Mouse (Mus musculus): Measurements from ENCODE around the gene Mroh7. TPM values are rescaled to one million over a fixed set of nuclear protein-coding genes. Genes with fewer than 3 reads are reported as not detected.
"Not testable (repeated sequence)": the region's sequence is repeated elsewhere in the genome, so short reads cannot be mapped to it uniquely, and the experiment has no call there.

The Mroh7 gene
- polyA plus RNA-seq, 1 experiment from 2014 or later = 1.2 TPM

DNA sequence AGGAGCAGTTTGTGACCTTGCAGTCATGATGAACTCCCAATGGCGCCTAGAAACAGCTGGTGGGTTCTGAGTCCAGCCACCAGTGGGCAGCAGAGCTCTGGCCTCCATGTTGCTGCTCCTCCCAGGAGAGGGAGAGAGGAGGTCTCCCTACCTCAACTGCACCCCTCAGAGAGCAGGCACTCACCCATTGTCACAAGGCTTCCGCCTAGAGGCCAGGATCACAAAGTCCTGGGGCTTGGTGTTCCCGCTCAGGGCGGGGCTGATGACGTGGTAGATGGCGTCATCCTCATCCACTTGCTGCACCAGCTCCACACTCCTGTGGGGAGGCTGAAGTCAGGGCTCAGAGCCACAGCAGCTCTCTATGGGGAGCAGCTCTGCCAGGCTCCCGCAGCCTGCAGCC is 19.0 kb upstream of the Mroh7 start:
- ATAC-seq = peak; percentile 84
- peak overlapping the region; percentile 19 for H3K4me3 ChIP-seq (ENCODE audit: low read length)
- WGBS = 4% methylated on average over 7 of the region's 7 CpGs
- H3K36me3 ChIP-seq (ENCODE audit: control insufficient read depth, insufficient read depth, low read length) = no peaks in the 10 kb centered on the region
- H3K4me2 ChIP-seq (ENCODE audit: low read length) = peak overlapping the region; percentile 44
- H3K27me3 ChIP-seq (replicated peaks; ENCODE audit: control insufficient read depth, insufficient read depth, low read length) = no peaks in the 10 kb centered on the region
- H3K9me3 ChIP-seq (ENCODE audit: control insufficient read depth, low read length) = no peaks in the 10 kb centered on the region
- H3K4me1 ChIP-seq (ENCODE audit: control insufficient read depth, insufficient read depth, low read depth, low read length) = peaks cover 19% of the 10 kb centered on the region
- peak overlapping the region; percentile 19 for H3K9ac ChIP-seq (ENCODE audit: low read depth, low read length)
- H3K27ac ChIP-seq (ENCODE audit: low read depth, low read length) = no peak overlapping the region

GRCm38 (mm10) chr4:106747001-106747580 is 16.4 kb upstream of the Mroh7 start:
- WGBS = 75% methylated on average over 1 of the region's 1 CpGs
- peak; percentile 43; the same call in 1 of the 2 replicates for ATAC-seq
- H3K9me3 ChIP-seq (ENCODE audit: control insufficient read depth, low read length) = no peaks in the 10 kb centered on the region
- H3K36me3 ChIP-seq (ENCODE audit: control insufficient read depth, insufficient read depth, low read length) = no peaks in the 10 kb centered on the region
- H3K4me3 ChIP-seq (ENCODE audit: low read length) = no peak overlapping the region
- H3K27ac ChIP-seq (ENCODE audit: low read depth, low read length) = no peak overlapping the region
- no peak overlapping the region for H3K4me2 ChIP-seq (ENCODE audit: low read length)
- peaks cover 19% of the 10 kb centered on the region for H3K4me1 ChIP-seq (ENCODE audit: control insufficient read depth, insufficient read depth, low read depth, low read length)
- no peak overlapping the region for H3K9ac ChIP-seq (ENCODE audit: low read depth, low read length)
- H3K27me3 ChIP-seq (replicated peaks; ENCODE audit: control insufficient read depth, insufficient read depth, low read length) = no peaks in the 10 kb centered on the region

DNA sequence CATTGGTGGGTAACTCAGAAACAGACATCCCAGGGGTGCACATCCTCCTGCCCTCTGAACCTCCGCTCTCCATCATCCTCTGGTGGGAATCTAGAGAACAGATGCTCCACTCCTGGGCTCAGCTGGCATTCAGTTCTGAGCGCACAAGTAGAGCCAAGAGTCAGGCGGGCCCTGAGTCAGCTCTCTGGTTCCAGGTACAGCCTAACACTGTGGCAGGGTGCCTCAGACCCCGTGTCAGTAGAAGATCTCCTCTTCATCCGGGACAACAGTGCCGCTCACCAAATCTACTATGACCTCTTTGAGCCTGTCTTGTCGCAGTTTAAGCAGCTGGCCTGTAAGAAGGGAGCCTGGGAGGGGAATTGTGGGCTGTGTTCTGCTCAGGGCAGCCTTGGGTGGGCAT is 15.1 kb upstream of the Mroh7 start:
- H3K9me3 ChIP-seq (ENCODE audit: control insufficient read depth, low read length) = no peaks in the 10 kb centered on the region
- peaks cover 19% of the 10 kb centered on the region for H3K4me1 ChIP-seq (ENCODE audit: control insufficient read depth, insufficient read depth, low read depth, low read length)
- 72% methylated on average over 7 of the region's 7 CpGs for WGBS
- no peak overlapping the region for H3K4me2 ChIP-seq (ENCODE audit: low read length)
- no peak overlapping the region for H3K9ac ChIP-seq (ENCODE audit: low read depth, low read length)
- H3K36me3 ChIP-seq (ENCODE audit: control insufficient read depth, insufficient read depth, low read length) = no peaks in the 10 kb centered on the region
- no peaks in the 10 kb centered on the region for H3K27me3 ChIP-seq (replicated peaks; ENCODE audit: control insufficient read depth, insufficient read depth, low read length)
- no peak overlapping the region for H3K27ac ChIP-seq (ENCODE audit: low read depth, low read length)
- no peak overlapping the region for H3K4me3 ChIP-seq (ENCODE audit: low read length)
- ATAC-seq = no peak

GRCm38 (mm10) chr4:106737904-106738303 is 7.2 kb upstream of the Mroh7 start:
- Histone ChIP-seq H3K9ac (ENCODE audit: low read depth, low read length) (no peak overlapping the region), H3K27me3 (replicated peaks; ENCODE audit: control insufficient read depth, insufficient read depth, low read length) (no peaks in the 10 kb centered on the region), H3K4me2 (ENCODE audit: low read length) (no peak overlapping the region), H3K4me3 (ENCODE audit: low read length) (no peak overlapping the region), H3K9me3 (ENCODE audit: control insufficient read depth, low read length) (no peaks in the 10 kb centered on the region), H3K4me1 (ENCODE audit: control insufficient read depth, insufficient read depth, low read depth, low read length) (no peaks in the 10 kb centered on the region), H3K36me3 (ENCODE audit: control insufficient read depth, insufficient read depth, low read length) (no peaks in the 10 kb centered on the region), H3K27ac (ENCODE audit: low read depth, low read length) (no peak overlapping the region)
- no peak for ATAC-seq
- WGBS = 60% methylated on average over 3 of the region's 3 CpGs

- 93% methylated on average over 1 of the region's 1 CpGs for whole genome bisulfite sequencing
- not testable (repeated sequence) for H3K36me3 ChIP-seq (ENCODE audit: control insufficient read depth, insufficient read depth, low read length); H3K4me3 ChIP-seq (ENCODE audit: low read length); ATAC-seq; H3K4me2 ChIP-seq (ENCODE audit: low read length); H3K9ac ChIP-seq (ENCODE audit: low read depth, low read length); H3K4me1 ChIP-seq (ENCODE audit: control insufficient read depth, insufficient read depth, low read depth, low read length); H3K27me3 ChIP-seq (replicated peaks; ENCODE audit: control insufficient read depth, insufficient read depth, low read length); H3K9me3 ChIP-seq (ENCODE audit: control insufficient read depth, low read length); H3K27ac ChIP-seq (ENCODE audit: low read depth, low read length)
Observed at GRCm38 (mm10) chr4:106736884-106737283, 6.2 kb upstream of the Mroh7 start.

- no peak for ATAC-seq
- Histone ChIP-seq H3K9ac (ENCODE audit: low read depth, low read length) (no peak within 1 kb of the TSS; the same call in 1 of the 2 replicates), H3K36me3 (ENCODE audit: control insufficient read depth, insufficient read depth, low read length) (no peaks in the 10 kb centered on the region), H3K4me1 (ENCODE audit: control insufficient read depth, insufficient read depth, low read depth, low read length) (no peaks in the 10 kb centered on the region), H3K4me2 (ENCODE audit: low read length) (no peak within 1 kb of the TSS), H3K27ac (ENCODE audit: low read depth, low read length) (no peak within 1 kb of the TSS), H3K9me3 (ENCODE audit: control insufficient read depth, low read length) (no peaks in the 10 kb centered on the region), H3K27me3 (replicated peaks; ENCODE audit: control insufficient read depth, insufficient read depth, low read length) (no peaks in the 10 kb centered on the region), H3K4me3 (ENCODE audit: low read length) (no peak within 1 kb of the TSS)
- 64% methylated on average over 4 of the region's 4 CpGs for WGBS
Observed at GRCm38 (mm10) chr4:106733636-106734035, 2.9 kb upstream of the Mroh7 start, which contains the start of gene Fam151a. Gene Fam151a, plus strand, starts transcription at chr4:106733889.

GRCm38 (mm10) chr4:106720631-106721030 is 10.1 kb downstream of the Mroh7 start:
- no peaks in the 10 kb centered on the region for H3K36me3 ChIP-seq (ENCODE audit: control insufficient read depth, insufficient read depth, low read length)
- no peak overlapping the region for H3K27ac ChIP-seq (ENCODE audit: low read depth, low read length)
- 81% methylated on average over 4 of the region's 4 CpGs for WGBS
- H3K4me2 ChIP-seq (ENCODE audit: low read length) = no peak overlapping the region
- H3K9ac ChIP-seq (ENCODE audit: low read depth, low read length) = no peak overlapping the region
- no peak overlapping the region for H3K4me3 ChIP-seq (ENCODE audit: low read length)
- no peaks in the 10 kb centered on the region for H3K4me1 ChIP-seq (ENCODE audit: control insufficient read depth, insufficient read depth, low read depth, low read length)
- ATAC-seq = no peak
- H3K27me3 ChIP-seq (replicated peaks; ENCODE audit: control insufficient read depth, insufficient read depth, low read length) = no peaks in the 10 kb centered on the region
- H3K9me3 ChIP-seq (ENCODE audit: control insufficient read depth, low read length) = no peaks in the 10 kb centered on the region

GRCm38 (mm10) chr4:106713622-106714021 is 17.1 kb downstream of the Mroh7 start:
- H3K9me3 ChIP-seq (ENCODE audit: control insufficient read depth, low read length) = no peaks in the 10 kb centered on the region
- no peaks in the 10 kb centered on the region for H3K4me1 ChIP-seq (ENCODE audit: control insufficient read depth, insufficient read depth, low read depth, low read length)
- H3K27me3 ChIP-seq (replicated peaks; ENCODE audit: control insufficient read depth, insufficient read depth, low read length) = no peaks in the 10 kb centered on the region; the same call in 1 of the 2 replicates
- H3K27ac ChIP-seq (ENCODE audit: low read depth, low read length) = no peak overlapping the region
- no peak for ATAC-seq
- 92% methylated on average over 6 of the region's 6 CpGs for WGBS
- H3K36me3 ChIP-seq (ENCODE audit: control insufficient read depth, insufficient read depth, low read length) = no peaks in the 10 kb centered on the region
- H3K4me2 ChIP-seq (ENCODE audit: low read length) = no peak overlapping the region
- no peak overlapping the region for H3K4me3 ChIP-seq (ENCODE audit: low read length)
- no peak overlapping the region for H3K9ac ChIP-seq (ENCODE audit: low read depth, low read length)

DNA sequence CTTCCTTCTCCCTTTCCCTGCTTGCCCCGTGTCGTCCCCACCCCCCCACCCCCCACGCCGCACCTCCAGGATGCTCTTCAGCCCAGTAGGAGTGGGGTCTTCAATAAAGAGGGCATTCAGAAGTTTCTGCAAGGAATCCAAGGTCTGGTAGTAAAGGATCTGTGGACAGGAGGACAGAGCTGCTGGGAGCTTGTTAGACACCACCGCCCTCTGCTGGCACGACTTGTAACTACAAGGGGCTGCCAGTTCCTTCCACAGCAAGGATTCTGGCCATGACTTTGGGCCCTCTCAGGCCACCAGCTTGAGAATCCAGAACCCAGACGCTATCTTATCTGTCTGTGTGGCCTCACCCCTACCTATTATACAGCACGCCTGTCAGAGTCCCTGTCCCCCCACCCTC is 22.3 kb downstream of the Mroh7 start:
- Histone ChIP-seq H3K9ac (ENCODE audit: low read depth, low read length) (no peak overlapping the region), H3K4me3 (ENCODE audit: low read length) (no peak overlapping the region), H3K4me1 (ENCODE audit: control insufficient read depth, insufficient read depth, low read depth, low read length) (peaks cover 17% of the 10 kb centered on the region), H3K36me3 (ENCODE audit: control insufficient read depth, insufficient read depth, low read length) (no peaks in the 10 kb centered on the region), H3K27me3 (replicated peaks; ENCODE audit: control insufficient read depth, insufficient read depth, low read length) (no peaks in the 10 kb centered on the region; the same call in 1 of the 2 replicates), H3K9me3 (ENCODE audit: control insufficient read depth, low read length) (no peaks in the 10 kb centered on the region), H3K4me2 (ENCODE audit: low read length) (peak overlapping the region; percentile 39; the same call in 1 of the 2 replicates), H3K27ac (ENCODE audit: low read depth, low read length) (no peak overlapping the region)
- WGBS = 2% methylated on average over 8 of the region's 8 CpGs
- ATAC-seq = peak; percentile 43
